Mouse (Mus musculus) macrophage (primary cell): ENCODE results near the gene Mtx3. TPM values are rescaled to one million over a fixed set of nuclear protein-coding genes. Genes with fewer than 3 reads are reported as not detected.
"Not testable (repeated sequence)": the region's sequence is repeated elsewhere in the genome, so short reads cannot be mapped to it uniquely, and the experiment has no call there.

Experiments used
- H3K27ac ChIP-seq: fragments of 350-480 bp; formaldehyde crosslinking; 2 replicates; pipeline ENCODE4 v1.9.0; 2021
- H3K36me3 ChIP-seq: fragments of 350-480 bp; formaldehyde crosslinking; 2 replicates; pipeline ENCODE4 v1.9.0; 2021; ENCODE audit errors: inconsistent target
- H3K4me3 ChIP-seq: fragments of 350-480 bp; formaldehyde crosslinking; 2 replicates; pipeline ENCODE4 v1.9.0; 2021; ENCODE audit errors: inconsistent target
- H3K79me2 ChIP-seq: fragments of 350-480 bp; formaldehyde crosslinking; 2 replicates; pipeline ENCODE4 v1.9.0; 2021; ENCODE audit errors: inconsistent target
- WGBS: methylation state at CpG from one replicate; pipeline ENCODE4 v1.1.7; 2026; ENCODE audit warnings: inconsistent platforms; ENCODE audit not compliant: missing documents; 5-methylcytosine and 5-hydroxymethylcytosine counted together
- polyA plus RNA-seq: library from polyadenylated mRNA; stranded (reverse); fragments of 250-400 nt; gene quantifications from 3 replicates; pipeline ENCODE4 v1.2.4, GENCODE M21; 2018; ENCODE audit warnings: inconsistent platforms
- total RNA-seq, 78 experiments: library from RNA; depleted of rRNA; stranded (reverse); fragments of 250-400 nt; gene quantifications; 1 replicate in 9 of 78; 2 replicates in 24 of 78; 3 replicates in 43 of 78; 4 replicates in 2 of 78; pipeline ENCODE4 v1.2.4; 2018; ENCODE audit warnings: inconsistent platforms in 56 of 78

The Mtx3 gene
- 10 to 100 TPM; 10.5 to 54.7 (median 31.6) TPM for total RNA-seq (2018; cell fraction: chromatin; rRNA removed)
- 1 to 10 TPM; 1.2 to 4.6 (median 2.4) TPM for total RNA-seq (2018; cell fraction: cytosol; rRNA removed)
- total RNA-seq (2018; cell fraction: nucleus; rRNA removed), result 10 to 100 TPM in 25 of 26 experiments, 1 to 10 TPM in 1; 8.6 to 50.6 (median 22.5) TPM
- polyA plus RNA-seq, result 3.7 to 5.2 TPM (median 4.4 TPM) in 3 replicates

DNA sequence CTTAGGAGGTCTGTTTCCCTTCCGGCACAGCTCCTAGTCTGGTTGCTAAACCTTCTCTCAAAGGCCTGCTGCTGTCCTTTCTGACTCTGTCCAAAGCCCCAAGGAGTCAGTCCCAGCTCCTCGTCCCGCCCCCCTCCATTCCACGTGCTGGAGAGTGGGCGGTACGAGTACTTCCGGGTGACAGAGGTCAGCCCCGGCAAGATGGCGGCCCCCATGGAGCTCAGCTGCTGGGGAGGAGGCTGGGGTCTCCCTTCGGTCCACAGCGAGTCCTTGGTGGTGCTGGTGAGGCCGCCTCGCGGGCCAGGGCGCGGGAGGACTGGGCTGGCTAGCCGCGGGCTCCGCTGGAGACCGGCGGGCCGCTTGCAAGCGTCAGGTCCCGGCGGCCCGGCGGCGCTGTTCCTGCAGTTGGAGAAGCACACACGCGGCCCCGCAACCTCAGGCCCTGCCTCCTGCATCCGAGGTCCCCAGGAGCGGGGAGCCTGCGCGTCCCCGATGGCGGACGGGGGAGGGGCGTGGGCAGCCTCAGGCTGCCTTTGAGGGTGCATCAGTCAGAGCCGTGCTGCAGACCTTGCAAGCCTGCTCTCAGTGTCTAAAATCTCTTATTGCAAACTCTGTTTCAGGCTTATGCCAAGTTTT is at the start of gene Mtx3:
Gene Mtx3, plus strand, starts transcription at position 175 of the 636 bp plus-strand sequence.
- H3K27ac ChIP-seq, result no peak within 1 kb of the TSS

DNA sequence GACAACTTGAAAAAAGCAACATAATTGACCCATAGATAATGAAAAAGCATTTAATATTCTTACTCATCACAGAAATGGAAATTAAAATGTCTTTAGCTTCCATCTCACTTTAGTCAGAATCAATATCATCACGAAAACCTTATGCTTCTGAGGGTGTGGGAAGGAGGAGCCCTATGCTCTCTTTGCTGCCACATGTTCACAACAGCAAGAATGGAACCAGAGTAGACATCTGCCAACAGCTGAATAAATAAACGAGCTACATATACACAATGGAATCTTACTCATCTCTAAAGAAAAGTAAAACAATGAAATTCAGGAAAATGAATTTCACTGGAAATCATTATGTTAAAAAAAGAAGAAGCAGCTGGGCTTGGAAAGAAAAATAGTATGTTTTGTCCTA is 45.7 kb upstream of the Mtx3 start:
- H3K36me3 ChIP-seq, result no peaks in the 10 kb centered on the region
- no peak overlapping the region for H3K27ac ChIP-seq
- no peak overlapping the region for H3K4me3 ChIP-seq
- H3K79me2 ChIP-seq, result no peaks in the 10 kb centered on the region
- 75% methylated on average over 2 of the region's 2 CpGs for WGBS

More for the DNA sequence above, at the start of gene Mtx3:
- H3K36me3 ChIP-seq, result peaks cover 18% of the 10 kb centered on the region; the same call in 1 of the 2 replicates
- peak within 1 kb of the TSS; percentile 37 for H3K4me3 ChIP-seq
- WGBS, result 3% methylated on average over 40 of the region's 40 CpGs
- no peaks in the 10 kb centered on the region for H3K79me2 ChIP-seq

DNA sequence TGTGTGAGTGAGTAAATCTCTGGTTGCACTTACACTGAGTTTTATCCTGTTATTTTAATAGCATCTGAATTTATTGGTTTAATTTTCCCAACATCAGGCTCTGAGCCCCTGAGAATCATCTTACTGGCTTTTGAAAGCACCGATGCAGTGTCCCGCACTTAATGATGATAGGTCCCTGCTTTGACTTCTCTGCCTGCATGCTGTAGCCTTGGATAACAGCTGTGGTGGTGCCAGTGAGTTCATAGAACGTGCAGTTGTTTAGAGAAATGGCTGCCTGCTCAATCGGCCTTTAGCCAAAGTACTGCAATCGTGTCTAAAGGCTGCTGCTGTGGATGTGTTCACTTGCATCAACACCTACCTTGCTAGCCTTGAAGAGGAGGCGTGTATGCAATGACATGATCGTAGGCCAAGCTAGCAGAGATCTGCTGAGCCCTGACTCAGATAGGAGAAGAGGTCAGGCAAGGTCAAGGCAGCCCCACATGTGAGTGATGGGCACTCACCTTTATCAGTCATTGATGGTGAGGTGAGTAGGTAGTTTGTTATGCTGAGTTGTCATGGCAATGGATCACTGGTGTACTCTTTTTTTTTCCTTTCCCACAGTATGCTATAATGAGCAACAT is 45.1 kb upstream of the Mtx3 start:
- Histone ChIP-seq H3K4me3 (no peak overlapping the region), H3K36me3 (no peaks in the 10 kb centered on the region), H3K79me2 (no peaks in the 10 kb centered on the region), H3K27ac (no peak overlapping the region)
- WGBS, result 94% methylated on average over 7 of the region's 7 CpGs

DNA sequence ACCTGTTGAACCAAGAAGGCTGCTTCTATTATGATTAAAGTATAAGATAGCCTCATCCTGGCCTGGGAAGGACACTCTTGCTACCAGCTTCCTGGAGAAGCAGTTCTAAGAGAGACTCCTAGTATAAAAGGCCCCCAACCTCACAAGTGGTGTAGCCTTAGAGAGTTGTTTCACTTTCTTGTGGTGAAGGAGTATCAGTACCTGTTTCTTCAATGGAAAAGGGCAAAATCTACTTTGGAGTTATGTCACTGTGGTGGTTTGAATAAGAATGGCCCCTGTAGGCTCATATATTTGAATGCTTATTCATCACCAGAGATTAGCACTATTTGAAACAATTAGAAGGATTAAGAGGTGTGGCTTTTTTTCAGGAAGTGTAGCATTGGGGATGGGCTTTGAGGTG is 37.8 kb upstream of the Mtx3 start:
- Histone ChIP-seq H3K4me3 (no peak overlapping the region), H3K36me3 (no peaks in the 10 kb centered on the region), H3K79me2 (no peaks in the 10 kb centered on the region), H3K27ac (no peak overlapping the region)

DNA sequence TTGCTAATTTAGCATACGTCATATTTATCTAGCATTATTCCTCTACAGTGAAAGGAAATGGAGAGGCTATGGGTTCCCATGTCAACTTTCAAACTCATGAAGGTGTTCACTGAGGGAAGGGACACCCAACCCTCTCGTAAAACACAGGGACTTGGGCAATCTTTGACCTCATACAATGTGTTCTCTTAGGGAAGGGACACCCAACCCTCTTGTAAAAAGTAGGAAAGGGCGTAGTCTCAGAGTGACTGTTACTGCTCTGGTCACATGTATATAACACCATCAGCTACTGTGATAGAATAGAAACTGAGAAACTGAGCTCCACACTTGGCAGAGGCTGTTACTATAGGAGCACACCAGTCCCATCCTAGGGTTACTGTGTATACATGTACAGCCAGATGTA is 36.7 kb upstream of the Mtx3 start:
- WGBS, result 74% methylated on average over 2 of the region's 3 CpGs
- no peaks in the 10 kb centered on the region for H3K36me3 ChIP-seq

DNA sequence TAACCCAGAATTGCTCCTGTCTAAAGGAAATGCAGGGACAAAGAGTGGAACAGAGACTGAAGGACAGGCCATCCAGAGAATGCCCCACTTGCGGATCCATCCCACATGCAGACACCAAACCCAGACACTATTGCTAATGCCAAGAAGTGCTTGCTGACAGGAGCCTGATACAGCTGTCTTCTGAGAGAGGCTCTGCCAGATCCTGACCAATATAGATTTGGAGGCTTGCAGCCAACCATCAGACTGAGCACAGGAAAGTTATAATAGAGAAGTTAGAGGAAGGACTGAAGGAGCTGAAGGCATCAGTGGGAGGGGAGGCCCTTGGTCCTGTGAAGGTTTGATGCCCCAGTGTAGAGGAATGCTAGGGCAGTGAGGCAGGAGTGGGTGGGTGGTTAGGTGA is 34.0 kb upstream of the Mtx3 start:
- not testable (repeated sequence) for H3K36me3 ChIP-seq, H3K27ac ChIP-seq, H3K4me3 ChIP-seq, H3K79me2 ChIP-seq
- WGBS, result 93% methylated on average over 1 of the region's 1 CpGs

More for the DNA sequence above, 36.7 kb upstream of the Mtx3 start:
- H3K4me3 ChIP-seq, result no peak overlapping the region
- no peak overlapping the region for H3K27ac ChIP-seq
- H3K79me2 ChIP-seq, result no peaks in the 10 kb centered on the region

DNA sequence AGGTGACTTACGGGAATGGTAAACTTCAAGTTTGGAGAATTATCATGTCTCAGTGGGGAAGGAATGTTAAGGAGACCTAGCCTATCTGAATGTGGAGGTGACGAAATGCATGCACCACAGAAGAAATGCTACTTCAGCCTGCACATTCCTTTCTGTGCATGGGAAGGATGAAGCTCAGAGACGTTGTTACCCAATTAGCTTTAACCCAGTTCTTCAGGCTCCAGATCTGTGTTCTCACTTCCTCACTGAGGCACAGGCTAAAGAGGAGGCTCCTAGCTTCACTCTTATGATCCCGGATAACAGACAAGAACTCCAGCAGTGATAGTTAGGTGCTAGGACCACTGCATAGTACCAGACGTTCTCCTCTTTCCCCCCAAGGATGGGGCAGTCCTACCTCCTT is 28.2 kb upstream of the Mtx3 start:
- WGBS, result 49% methylated on average over 5 of the region's 5 CpGs
- Histone ChIP-seq H3K36me3 (no peaks in the 10 kb centered on the region), H3K4me3 (no peak overlapping the region), H3K79me2 (no peaks in the 10 kb centered on the region), H3K27ac (no peak overlapping the region)

DNA sequence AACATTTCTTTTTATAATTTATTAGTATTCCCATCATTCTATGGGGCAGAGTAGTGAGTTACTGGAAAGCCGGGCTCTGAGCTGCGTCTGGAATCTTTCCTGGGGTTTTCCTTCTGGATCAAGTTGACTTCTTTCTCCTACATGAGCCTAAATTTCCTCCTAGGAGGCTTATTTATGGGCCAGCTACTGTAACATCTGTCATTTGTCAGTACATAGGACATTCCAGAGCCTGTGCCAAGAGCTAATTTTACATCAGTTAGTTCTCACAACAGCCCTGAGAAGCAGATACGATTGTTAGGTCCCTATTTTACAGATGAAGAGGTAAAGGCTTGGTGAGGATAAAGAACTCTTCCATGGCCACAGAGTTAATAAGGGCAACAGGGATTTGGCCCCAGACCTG is 27.2 kb upstream of the Mtx3 start:
- Histone ChIP-seq H3K27ac (no peak overlapping the region), H3K4me3 (no peak overlapping the region), H3K36me3 (no peaks in the 10 kb centered on the region), H3K79me2 (no peaks in the 10 kb centered on the region)
- 94% methylated on average over 3 of the region's 3 CpGs for WGBS

DNA sequence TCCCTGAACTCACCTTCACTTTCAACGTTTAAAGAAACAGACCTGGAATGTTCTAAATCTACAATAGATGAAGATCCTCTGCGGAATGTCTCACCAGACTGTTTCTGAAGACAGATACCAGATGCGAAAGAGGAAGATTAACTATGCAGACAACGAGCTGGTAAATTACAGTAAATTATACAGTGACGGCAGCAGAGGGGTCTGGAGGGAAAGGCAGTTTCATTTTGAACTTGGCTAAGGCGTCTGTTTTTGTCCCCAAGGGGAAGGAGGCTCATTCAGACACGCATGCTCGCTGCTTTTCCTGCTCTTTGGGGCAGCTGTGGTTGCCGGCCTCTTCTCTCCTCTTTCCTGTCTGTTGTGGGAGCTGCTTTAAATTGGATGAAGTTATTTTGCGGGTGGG is 15.7 kb upstream of the Mtx3 start:
- H3K36me3 ChIP-seq, result no peaks in the 10 kb centered on the region
- no peaks in the 10 kb centered on the region for H3K79me2 ChIP-seq
- H3K4me3 ChIP-seq, result no peak overlapping the region
- no peak overlapping the region for H3K27ac ChIP-seq
- WGBS, result 18% methylated on average over 10 of the region's 10 CpGs

DNA sequence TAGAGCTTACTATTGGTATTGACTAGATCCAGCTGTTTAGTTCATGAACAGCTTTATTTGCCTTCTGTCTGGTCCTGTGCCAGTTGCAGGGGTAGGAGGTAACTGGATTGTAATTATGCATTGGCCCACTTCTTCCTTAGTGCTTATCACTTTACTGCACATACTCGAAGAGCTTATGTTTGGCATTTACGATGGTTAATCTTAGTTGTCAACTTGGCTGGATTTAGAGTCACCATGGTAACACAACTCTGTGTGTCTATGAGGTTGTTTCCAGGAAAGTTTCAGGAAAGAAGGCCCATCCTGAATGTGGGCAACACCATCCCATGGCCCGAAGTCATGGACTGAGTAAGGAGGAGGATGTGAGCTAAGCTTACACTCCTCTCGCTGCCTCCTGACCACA is 11.4 kb upstream of the Mtx3 start:
- Histone ChIP-seq H3K27ac (no peak overlapping the region), H3K36me3 (no peaks in the 10 kb centered on the region), H3K4me3 (no peak overlapping the region), H3K79me2 (no peaks in the 10 kb centered on the region)
- WGBS, result 90% methylated on average over 4 of the region's 4 CpGs

DNA sequence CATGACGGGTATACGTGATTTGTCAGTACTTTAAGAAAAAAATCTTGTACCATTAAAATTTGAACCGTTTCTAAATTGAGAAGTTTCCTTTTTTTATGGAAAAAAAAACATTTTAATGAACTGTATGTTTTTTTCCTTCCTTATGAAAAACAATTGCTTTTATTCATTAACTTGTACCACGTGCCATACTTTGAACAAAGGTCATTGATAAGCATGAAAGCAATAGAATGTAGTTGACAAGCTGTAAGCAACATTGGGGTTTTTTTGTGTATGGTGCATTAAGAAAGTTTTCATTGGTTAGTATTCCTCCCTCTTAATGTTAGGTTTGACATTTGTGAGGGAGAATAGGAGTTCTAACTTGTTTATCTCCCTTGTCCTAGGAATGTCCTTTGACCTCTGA is 1.9 kb downstream of the Mtx3 start:
- WGBS, result 100% methylated on average over 4 of the region's 4 CpGs
- Histone ChIP-seq H3K4me3 (no peak overlapping the region), H3K36me3 (peaks cover 25% of the 10 kb centered on the region; the same call in 1 of the 2 replicates), H3K79me2 (no peaks in the 10 kb centered on the region), H3K27ac (no peak overlapping the region)

DNA sequence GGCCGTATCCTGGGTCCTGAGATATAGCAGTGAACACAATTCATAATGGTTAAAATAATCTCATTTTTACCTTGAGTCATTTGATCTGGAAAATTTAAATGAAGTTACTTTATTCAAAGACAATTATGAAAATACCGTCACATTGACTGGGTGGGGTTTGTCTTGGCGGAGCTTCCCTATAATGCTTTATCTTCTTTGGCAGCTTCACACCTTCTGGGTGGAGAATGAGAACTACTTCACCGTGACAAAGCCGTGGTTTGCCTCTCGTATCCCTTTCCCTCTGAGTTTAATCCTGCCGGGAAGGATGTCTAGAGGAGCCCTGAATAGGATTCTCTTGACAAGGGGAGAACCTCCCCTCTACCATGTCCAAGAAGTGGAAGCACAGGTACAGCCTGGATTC is 2.8 kb downstream of the Mtx3 start:
- Histone ChIP-seq H3K36me3 (peaks cover 25% of the 10 kb centered on the region; the same call in 1 of the 2 replicates), H3K27ac (no peak overlapping the region), H3K79me2 (no peaks in the 10 kb centered on the region), H3K4me3 (no peak overlapping the region)
- 89% methylated on average over 7 of the region's 7 CpGs for WGBS

DNA sequence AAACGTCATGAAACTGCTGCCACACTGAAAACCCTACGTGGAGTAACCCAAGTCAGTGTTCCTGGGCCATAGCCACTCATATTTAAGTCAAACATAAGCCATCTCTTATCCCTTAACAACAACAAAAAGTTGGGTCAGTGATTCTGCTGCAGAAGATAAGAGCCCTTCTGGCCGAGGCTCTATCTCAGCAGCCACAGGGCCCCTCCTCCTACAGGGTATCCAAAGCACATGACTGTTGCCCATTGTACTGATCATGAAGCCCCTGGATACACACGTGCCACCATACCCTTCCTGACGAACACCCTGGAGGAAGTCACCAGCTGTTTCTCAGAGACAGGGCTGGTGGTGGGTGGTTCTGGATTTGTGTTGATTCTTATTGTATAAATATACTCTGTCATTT is 3.4 kb downstream of the Mtx3 start:
- Histone ChIP-seq H3K27ac (no peak overlapping the region), H3K79me2 (no peaks in the 10 kb centered on the region), H3K4me3 (no peak overlapping the region), H3K36me3 (peaks cover 25% of the 10 kb centered on the region; the same call in 1 of the 2 replicates)
- 92% methylated on average over 5 of the region's 5 CpGs for WGBS

DNA sequence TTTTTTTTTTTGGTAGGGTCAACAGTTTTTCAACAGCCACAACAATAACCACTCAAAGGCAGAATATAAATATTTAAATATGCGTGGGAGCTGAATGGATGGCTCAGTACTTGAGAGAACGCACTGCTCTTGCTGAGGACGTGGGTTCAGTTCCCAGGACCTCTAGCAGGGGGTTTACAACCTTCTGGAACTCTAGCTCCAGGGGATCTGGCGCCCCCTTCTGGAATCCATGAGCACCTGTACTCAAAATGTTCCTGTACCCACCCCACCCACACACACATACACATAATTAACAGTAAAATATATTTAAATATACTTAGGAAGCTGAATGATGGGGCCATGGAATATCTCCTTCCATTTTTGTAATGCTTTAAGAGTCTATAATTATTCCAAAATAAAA is 11.3 kb downstream of the Mtx3 start:
- WGBS, result 82% methylated on average over 4 of the region's 4 CpGs
- H3K36me3 ChIP-seq, result 0 out of 2 replicates have a peak, but pooled peaks cover 2% of the 10 kb centered on the region

DNA sequence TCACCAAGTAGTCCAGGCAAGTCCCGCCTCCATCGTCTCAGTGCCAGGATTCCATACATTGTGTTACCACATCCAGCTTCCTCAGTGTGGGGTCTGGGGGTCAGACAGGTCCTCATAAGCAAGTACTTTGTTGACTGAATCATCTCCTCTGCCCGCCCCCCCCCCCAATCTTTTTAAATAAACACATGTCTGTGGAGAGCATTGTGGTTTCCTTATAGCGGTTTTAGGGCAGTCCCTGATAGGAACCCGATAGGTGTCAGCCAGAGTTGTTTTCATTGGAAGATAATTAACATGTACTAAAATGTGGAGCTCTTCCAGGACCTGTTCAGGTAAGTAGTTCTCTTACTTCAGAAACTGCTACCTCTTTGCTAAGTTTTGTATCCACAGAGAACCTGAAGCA is 14.2 kb downstream of the Mtx3 start:
- 48% methylated on average over 5 of the region's 5 CpGs for WGBS
- no peak overlapping the region for H3K27ac ChIP-seq
- no peak overlapping the region for H3K4me3 ChIP-seq
- no peaks in the 10 kb centered on the region for H3K79me2 ChIP-seq
- no peaks in the 10 kb centered on the region for H3K36me3 ChIP-seq

More for the DNA sequence above, 11.3 kb downstream of the Mtx3 start:
- H3K4me3 ChIP-seq, result no peak overlapping the region
- H3K27ac ChIP-seq, result no peak overlapping the region
- no peaks in the 10 kb centered on the region for H3K79me2 ChIP-seq
